Mouse (Mus musculus): ENCODE measurements around the gene Ocln.
"Not testable (repeated sequence)": the region's sequence is repeated elsewhere in the genome, so short reads cannot be mapped to it uniquely, and the experiment has no call there.

The Ocln gene

DNA sequence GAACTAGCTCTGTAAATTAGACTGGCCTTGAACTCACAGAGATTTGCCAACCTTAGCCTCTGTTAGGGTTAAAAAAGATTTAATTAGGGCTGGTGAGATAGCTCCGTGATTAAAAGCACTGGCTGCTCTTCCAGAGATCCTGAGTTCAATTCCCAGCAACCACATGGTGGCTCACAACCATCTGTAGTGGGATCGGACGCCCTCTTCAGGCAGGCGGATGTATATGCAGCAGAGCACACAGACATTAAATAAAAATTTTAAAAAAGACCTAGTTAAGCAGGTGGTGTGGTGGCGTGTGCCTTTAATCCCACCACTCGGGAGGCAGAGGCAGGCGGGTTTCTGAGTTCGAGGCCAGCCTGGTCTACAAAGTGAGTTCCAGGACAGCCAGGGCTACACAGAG is 58.1 kb downstream of the Ocln start:
- in situ Hi-C loops (cut with MboI, MseI), result loop anchor here (5.0 to 10.0 kb wide), 4 partner anchors 93 to 1152 kb away; partner anchors contain the start of genes Ak6 (in 1 of the 2), Mrps27 (in 1 of the 2), Ptcd2 (in 1 of the 2) and Rad17 (in 1 of the 2)

DNA sequence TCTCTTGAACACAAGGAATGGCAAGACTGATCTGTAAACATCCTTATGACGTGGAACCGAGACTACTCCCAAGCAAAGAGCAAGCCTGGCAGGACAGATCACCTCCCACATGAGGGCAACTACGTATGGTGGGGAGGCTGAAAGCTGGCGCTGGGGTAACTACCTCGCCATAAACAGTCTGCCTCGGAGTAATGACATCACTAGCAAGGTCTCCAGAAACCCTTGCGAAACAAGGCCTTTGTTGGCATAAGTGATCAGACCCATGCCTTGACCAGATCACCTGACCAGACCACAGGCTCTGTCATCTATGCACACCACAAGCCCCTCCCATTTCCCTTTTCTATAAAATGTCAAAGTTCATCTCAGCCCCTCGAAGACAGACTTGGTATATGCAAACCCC is 59.2 kb downstream of the Ocln start:
- in situ Hi-C loops (cut with MboI, MseI), result loop anchor here (5.0 to 10.0 kb wide), 4 partner anchors 94 to 1151 kb away; partner anchors contain the start of genes Ak6 (in 1 of the 2), Mrps27 (in 1 of the 2), Ptcd2 (in 1 of the 2) and Rad17 (in 1 of the 2)

DNA sequence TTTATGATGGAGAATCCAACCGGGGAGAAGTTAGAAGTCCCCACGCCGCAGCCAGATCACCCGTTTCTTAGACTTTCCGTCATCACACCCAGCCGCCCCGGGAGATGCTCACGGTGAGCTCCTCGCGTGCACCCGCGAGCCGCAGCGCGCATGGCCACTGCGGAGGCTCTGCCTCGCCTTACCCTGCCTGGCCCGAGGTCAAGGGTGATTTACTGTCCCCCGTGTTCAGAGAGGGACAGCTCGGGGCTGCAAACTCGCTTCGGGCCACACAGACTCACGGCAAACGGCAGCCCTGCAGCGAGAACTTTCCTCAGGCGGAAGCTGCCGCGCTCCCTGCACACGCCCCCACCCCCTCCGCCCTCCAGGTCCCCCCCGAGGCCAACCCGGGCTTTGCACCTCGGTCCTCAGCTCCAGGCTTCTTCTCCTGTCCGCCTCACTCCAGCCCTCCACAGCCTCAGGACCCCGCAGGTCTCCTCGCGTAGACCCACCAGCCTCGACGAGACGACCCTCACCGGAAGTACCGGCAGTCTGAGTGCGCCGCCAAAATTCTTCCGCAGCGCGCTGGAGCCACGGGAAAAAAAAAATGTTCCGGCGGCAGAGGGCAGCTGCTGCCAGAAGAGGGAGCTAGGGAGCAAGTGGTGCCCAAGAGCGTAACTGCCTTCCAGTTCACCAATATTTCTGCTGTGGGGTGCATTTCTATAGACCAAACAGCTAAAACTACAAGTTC is 60.3 kb downstream of the Ocln start, which contains the start of gene Gtf2h2:
Gtf2h2 (minus strand) TSS at position 519 of the 727 bp plus-strand sequence.
- in situ Hi-C loops (cut with MboI, MseI), result loop anchor here (5.0 to 10.0 kb wide), 4 partner anchors 95 to 1150 kb away; partner anchors contain the start of genes Ak6 (in 1 of the 2), Mrps27 (in 1 of the 2), Ptcd2 (in 1 of the 2) and Rad17 (in 1 of the 2)

DNA sequence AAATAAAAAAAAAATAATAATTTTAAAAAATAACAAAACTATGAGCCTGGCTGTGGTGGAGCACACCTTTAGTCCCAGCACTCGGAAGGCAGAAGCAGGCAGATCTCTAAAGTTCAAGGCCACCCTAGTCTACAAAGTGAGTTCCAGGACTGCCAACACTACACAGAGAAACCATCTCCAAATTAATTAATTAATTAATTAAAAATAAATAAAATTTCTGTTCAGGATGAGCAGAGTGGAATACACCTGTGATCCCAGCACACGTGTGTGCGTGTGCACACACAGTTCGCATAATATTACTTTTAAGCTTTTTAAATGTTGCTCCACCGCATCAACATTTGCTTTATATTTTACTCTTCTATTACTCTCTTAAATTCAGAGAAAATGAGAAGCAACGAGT is 60.9 kb downstream of the Ocln start:
- in situ Hi-C loops (cut with MboI, MseI), result loop anchor here (5.0 to 10.0 kb wide), 4 partner anchors 96 to 1149 kb away; partner anchors contain the start of genes Ak6 (in 1 of the 2), Mrps27 (in 1 of the 2), Ptcd2 (in 1 of the 2) and Rad17 (in 1 of the 2)

DNA sequence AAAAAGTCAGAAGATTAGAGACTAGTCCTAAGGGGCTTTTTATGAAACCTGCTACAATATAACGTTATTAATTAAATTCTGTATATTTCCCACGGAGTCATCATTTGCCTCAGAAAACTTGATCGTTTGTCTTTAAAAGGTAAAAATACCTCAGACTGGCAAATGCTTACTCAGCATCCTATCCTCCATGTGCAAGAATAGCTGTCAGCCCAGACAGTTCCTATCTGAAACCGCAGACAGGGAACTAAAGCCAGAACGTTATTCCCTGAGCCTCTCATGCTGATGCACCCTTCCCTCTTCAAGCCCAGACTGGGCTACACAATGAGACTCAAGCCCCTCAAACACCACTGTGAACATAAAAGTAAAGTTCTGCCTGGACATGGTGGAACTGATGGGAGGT is 62.1 kb downstream of the Ocln start:
- in situ Hi-C loops (cut with MboI, MseI), result loop anchor here (5.0 to 10.0 kb wide), 4 partner anchors 97 to 1148 kb away; partner anchors contain the start of genes Ak6 (in 1 of the 2), Mrps27 (in 1 of the 2), Ptcd2 (in 1 of the 2) and Rad17 (in 1 of the 2)

DNA sequence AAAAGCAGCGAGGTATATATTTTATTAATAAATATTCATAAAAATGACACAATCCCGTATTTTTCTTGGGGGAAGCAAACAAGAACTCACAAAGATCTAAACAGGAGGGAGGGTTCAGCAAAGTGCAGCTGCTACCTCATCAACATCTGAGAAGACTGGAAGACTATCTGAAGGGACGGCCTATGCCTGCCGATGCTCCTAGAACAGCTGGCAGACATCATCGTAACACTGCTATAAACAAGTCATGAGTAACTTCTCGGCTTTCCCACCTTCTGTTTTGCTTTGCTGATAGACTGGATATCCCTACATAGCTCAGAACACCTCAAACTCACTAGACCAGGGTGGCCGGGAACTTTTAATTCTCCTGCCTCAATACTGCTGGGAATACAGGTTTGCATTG is 68.9 kb downstream of the Ocln start:
- in situ Hi-C loops (cut with MboI, MseI), result loop anchor here in 1 of 2 experiments (10.0 kb wide), 1 partner anchor 331 kb away; no protein-coding TSS in a partner anchor

DNA sequence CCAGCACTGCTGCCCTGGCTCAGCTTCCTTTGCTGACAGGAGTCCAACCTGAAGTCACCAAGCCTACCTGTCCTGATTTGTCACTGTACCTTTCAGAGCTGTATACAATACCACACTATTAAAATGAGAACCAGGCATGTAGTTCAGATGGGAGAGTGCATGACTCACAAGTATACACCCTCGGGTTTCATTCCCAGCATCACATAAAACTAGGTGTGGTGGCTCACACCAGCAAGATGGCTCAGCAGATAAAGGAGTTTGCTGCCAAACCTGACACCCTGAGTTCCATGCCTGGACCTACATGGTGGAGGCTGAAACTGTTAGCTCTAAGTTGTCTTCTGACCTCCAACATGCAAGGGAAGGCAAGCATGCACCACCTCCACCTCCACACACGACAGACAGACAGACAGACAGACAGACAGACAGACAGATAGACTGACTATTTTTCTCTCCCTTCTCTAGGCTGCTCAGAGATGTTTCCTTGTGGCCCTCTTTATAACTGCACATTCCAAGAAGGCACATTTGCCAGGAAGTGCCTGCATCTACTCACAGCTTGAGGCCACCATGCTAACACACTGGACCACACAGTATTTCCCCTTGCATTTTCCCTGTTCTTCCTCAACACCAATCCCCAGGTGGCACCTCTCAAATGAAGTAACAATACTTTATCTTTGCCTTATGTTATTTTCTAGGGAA is 88.8 kb downstream of the Ocln start:
- in situ Hi-C loops (cut with MboI, MseI), result no loop called here

DNA sequence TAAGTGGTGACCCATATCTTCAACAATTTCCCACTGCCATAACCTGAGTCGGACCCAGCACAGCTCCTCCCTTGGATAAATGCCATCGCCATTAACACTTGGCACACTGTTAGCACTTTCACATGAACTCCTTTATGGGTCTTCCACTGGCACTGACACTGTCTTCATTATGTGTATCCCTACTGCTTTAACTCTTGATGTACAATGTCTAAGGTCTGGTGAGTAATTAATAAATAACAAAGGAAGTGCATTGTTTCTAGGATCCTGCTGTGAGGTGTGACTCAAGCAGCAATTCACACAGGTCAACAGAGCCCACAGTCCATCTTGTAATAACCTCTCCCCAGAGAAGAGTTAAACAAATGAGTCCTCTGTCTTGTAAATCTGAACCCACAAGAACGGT is 91.2 kb downstream of the Ocln start:
- in situ Hi-C loops (cut with MboI, MseI), result no loop called here

DNA sequence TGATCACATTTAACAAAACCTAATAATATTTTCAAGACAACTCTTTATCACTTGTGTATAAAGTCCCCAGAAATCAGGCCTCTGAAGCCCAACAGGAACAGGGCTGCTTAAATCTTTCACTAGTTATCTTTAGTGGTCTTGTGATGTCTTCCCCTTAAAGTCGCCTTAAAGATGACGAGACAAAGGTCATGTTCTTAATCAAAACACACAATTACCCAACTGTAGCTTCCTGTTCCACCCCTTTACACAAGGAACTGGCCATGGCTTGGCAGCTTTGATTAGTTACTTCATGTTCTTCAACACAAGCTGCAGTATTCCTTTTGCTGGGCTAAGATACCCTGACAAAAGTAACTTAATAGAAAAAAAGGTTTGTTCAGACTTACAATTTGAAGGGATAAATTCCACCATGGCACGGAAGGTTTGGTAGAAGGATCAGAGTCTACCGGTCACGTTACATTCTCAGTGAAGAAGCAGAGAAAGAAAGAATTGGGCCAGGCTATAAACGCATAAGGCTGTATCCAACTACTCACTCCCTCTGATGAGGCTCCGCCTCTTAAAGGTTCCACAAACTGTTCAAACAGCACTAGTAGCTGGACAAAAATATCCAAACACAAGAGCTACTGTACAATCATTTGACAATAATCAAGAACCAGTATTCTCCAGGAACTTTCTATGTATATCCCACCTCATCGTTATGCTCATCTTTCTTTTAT is 99.9 kb downstream of the Ocln start, which contains the start of gene Naip1:
Naip1 (minus strand) TSS at position 455 of the 713 bp plus-strand sequence.
- in situ Hi-C loops (cut with MboI, MseI), result not testable (repeated sequence)

DNA sequence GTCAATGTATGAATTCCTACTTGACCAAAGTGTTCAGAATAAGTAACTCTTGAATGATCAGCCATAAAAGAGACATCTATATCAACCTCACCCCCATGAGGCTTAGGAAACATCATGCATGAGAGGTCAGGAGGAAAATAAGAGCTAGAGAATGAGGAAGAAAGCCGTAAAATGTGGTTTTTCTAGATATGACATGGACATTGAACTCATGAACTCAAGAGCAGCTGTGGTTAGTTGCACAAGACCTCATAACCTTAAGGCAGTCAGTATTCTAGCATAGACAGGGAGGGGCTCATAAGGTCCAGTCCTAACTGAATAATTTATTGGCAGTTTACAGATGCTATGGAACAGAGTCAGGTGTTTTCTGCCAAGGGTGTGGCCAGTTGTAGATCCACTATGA is 103.0 kb downstream of the Ocln start:
- in situ Hi-C loops (cut with MboI, MseI), result no loop called here
